Mouse (Mus musculus): ENCODE results near the gene Srbd1. TPM values are rescaled to one million over a fixed set of nuclear protein-coding genes. Genes with fewer than 3 reads are reported as not detected.

Srbd1 gene
- polyA plus RNA-seq, 1 experiment from 2014 or later: 18.8 TPM

- Histone ChIP-seq H3K4me1 (replicated peaks) (peaks cover 45% of the 10 kb centered on the region), H3K4me3 (peak within 1 kb of the TSS; percentile 80), H3K9me3 (no peaks in the 10 kb centered on the region), H3K27ac (peak within 1 kb of the TSS; percentile 94), H3K27me3 (ENCODE audit: insufficient read depth, poor library complexity, severe bottlenecking) (peaks cover 25% of the 10 kb centered on the region), H3K36me3 (peaks cover under 1% of the 10 kb centered on the region; the same call in 1 of the 2 replicates)
- peak; percentile 90 for DNase-seq (ENCODE audit: low spot score)
- WGBS: under 1% methylated on average over 114 of the region's 115 CpGs
Observed at GRCm38 (mm10) chr17:86167320-86168230, 22.6 kb upstream of the Srbd1 start, which contains the start of gene Prkce. Gene Prkce (plus strand): TSS chr17:86167785.

GRCm38 (mm10) chr17:86166567-86167319, 21.8 kb upstream of the Srbd1 start:
- H3K36me3 ChIP-seq: no peaks in the 10 kb centered on the region
- WGBS: under 1% methylated on average over 46 of the region's 46 CpGs
- DNase-seq (ENCODE audit: low spot score): peak; percentile 76
- no peaks in the 10 kb centered on the region for H3K9me3 ChIP-seq
- peak overlapping the region; percentile 94 for H3K27ac ChIP-seq
- peaks cover 25% of the 10 kb centered on the region for H3K27me3 ChIP-seq (ENCODE audit: insufficient read depth, poor library complexity, severe bottlenecking)
- peak overlapping the region; percentile 80 for H3K4me3 ChIP-seq
- H3K4me1 ChIP-seq (replicated peaks): peaks cover 45% of the 10 kb centered on the region

- H3K36me3 ChIP-seq: no peaks in the 10 kb centered on the region
- H3K27ac ChIP-seq: peak overlapping the region; percentile 94
- 3% methylated on average over 19 of the region's 19 CpGs for WGBS
- peak; percentile 29 for DNase-seq (ENCODE audit: low spot score)
- peaks cover 25% of the 10 kb centered on the region for H3K27me3 ChIP-seq (ENCODE audit: insufficient read depth, poor library complexity, severe bottlenecking)
- peaks cover 45% of the 10 kb centered on the region for H3K4me1 ChIP-seq (replicated peaks)
- no peaks in the 10 kb centered on the region for H3K9me3 ChIP-seq
- H3K4me3 ChIP-seq: peak overlapping the region; percentile 80
Observed at GRCm38 (mm10) chr17:86166051-86166566, 21.1 kb upstream of the Srbd1 start.

GRCm38 (mm10) chr17:86164416-86164815, 19.4 kb upstream of the Srbd1 start:
- Histone ChIP-seq H3K36me3 (no peaks in the 10 kb centered on the region), H3K27ac (no peak overlapping the region), H3K4me3 (no peak overlapping the region), H3K27me3 (ENCODE audit: insufficient read depth, poor library complexity, severe bottlenecking) (peaks cover 17% of the 10 kb centered on the region), H3K9me3 (no peaks in the 10 kb centered on the region), H3K4me1 (replicated peaks) (peaks cover 32% of the 10 kb centered on the region)
- 85% methylated on average over 7 of the region's 7 CpGs for WGBS
- DNase-seq (ENCODE audit: low spot score): no peak

GRCm38 (mm10) chr17:86162672-86163071, 17.7 kb upstream of the Srbd1 start:
- peaks cover 14% of the 10 kb centered on the region for H3K4me1 ChIP-seq (replicated peaks)
- peaks cover 9% of the 10 kb centered on the region for H3K27me3 ChIP-seq (ENCODE audit: insufficient read depth, poor library complexity, severe bottlenecking)
- H3K9me3 ChIP-seq: no peaks in the 10 kb centered on the region
- no peaks in the 10 kb centered on the region for H3K36me3 ChIP-seq
- WGBS: 59% methylated on average over 15 of the region's 15 CpGs
- no peak overlapping the region for H3K27ac ChIP-seq
- no peak overlapping the region for H3K4me3 ChIP-seq
- no peak for DNase-seq (ENCODE audit: low spot score)

- Histone ChIP-seq H3K36me3 (no peaks in the 10 kb centered on the region), H3K27ac (no peak overlapping the region), H3K4me1 (replicated peaks) (no peaks in the 10 kb centered on the region; the same call in 1 of the 2 replicates), H3K4me3 (no peak overlapping the region), H3K27me3 (ENCODE audit: insufficient read depth, poor library complexity, severe bottlenecking) (no peaks in the 10 kb centered on the region), H3K9me3 (no peaks in the 10 kb centered on the region; the same call in 1 of the 2 replicates)
- WGBS: 82% methylated on average over 6 of the region's 6 CpGs
- DNase-seq (ENCODE audit: low spot score): no peak
Observed at GRCm38 (mm10) chr17:86156999-86157398, 12.0 kb upstream of the Srbd1 start.

- peak; percentile 60 for DNase-seq (ENCODE audit: low spot score)
- H3K4me3 ChIP-seq: no peak overlapping the region
- 16% methylated on average over 5 of the region's 5 CpGs for WGBS
Observed at GRCm38 (mm10) chr17:86150867-86151348, 5.9 kb upstream of the Srbd1 start.

GRCm38 (mm10) chr17:86149726-86150125, 4.8 kb upstream of the Srbd1 start:
- WGBS: 86% methylated on average over 1 of the region's 1 CpGs
- no peaks in the 10 kb centered on the region for H3K27me3 ChIP-seq (ENCODE audit: insufficient read depth, poor library complexity, severe bottlenecking)
- no peak overlapping the region for H3K4me3 ChIP-seq
- no peak for DNase-seq (ENCODE audit: low spot score)
- H3K27ac ChIP-seq: no peak overlapping the region
- H3K9me3 ChIP-seq: no peaks in the 10 kb centered on the region; the same call in 1 of the 2 replicates
- H3K4me1 ChIP-seq (replicated peaks): peaks cover 8% of the 10 kb centered on the region
- H3K36me3 ChIP-seq: no peaks in the 10 kb centered on the region

More at GRCm38 (mm10) chr17:86150867-86151348, 5.9 kb upstream of the Srbd1 start:
- Histone ChIP-seq H3K27me3 (ENCODE audit: insufficient read depth, poor library complexity, severe bottlenecking) (no peaks in the 10 kb centered on the region), H3K36me3 (no peaks in the 10 kb centered on the region), H3K27ac (no peak overlapping the region), H3K9me3 (no peaks in the 10 kb centered on the region; the same call in 1 of the 2 replicates), H3K4me1 (replicated peaks) (peaks cover 2% of the 10 kb centered on the region)

GRCm38 (mm10) chr17:86144537-86145078, 367 bp downstream of the Srbd1 start:
- H3K36me3 ChIP-seq: peaks cover 15% of the 10 kb centered on the region
- WGBS: under 1% methylated on average over 33 of the region's 33 CpGs
- H3K4me1 ChIP-seq (replicated peaks): peaks cover 21% of the 10 kb centered on the region
- H3K27ac ChIP-seq: peak overlapping the region; percentile 86
- DNase-seq (ENCODE audit: low spot score): no peak
- no peaks in the 10 kb centered on the region for H3K9me3 ChIP-seq
- no peaks in the 10 kb centered on the region for H3K27me3 ChIP-seq (ENCODE audit: insufficient read depth, poor library complexity, severe bottlenecking)
- peak overlapping the region; percentile 85 for H3K4me3 ChIP-seq

- 84% methylated on average over 10 of the region's 10 CpGs for WGBS
- no peak overlapping the region for H3K27ac ChIP-seq
- H3K36me3 ChIP-seq: peaks cover 81% of the 10 kb centered on the region
- H3K4me1 ChIP-seq (replicated peaks): no peaks in the 10 kb centered on the region
- no peaks in the 10 kb centered on the region for H3K9me3 ChIP-seq
- no peak overlapping the region for H3K4me3 ChIP-seq
- H3K27me3 ChIP-seq (ENCODE audit: insufficient read depth, poor library complexity, severe bottlenecking): no peaks in the 10 kb centered on the region
- DNase-seq (ENCODE audit: low spot score): no peak
Observed at GRCm38 (mm10) chr17:86135835-86136234, 9.1 kb downstream of the Srbd1 start.

- Histone ChIP-seq H3K36me3 (peaks cover 90% of the 10 kb centered on the region), H3K4me1 (replicated peaks) (no peaks in the 10 kb centered on the region), H3K9me3 (no peaks in the 10 kb centered on the region), H3K27me3 (ENCODE audit: insufficient read depth, poor library complexity, severe bottlenecking) (no peaks in the 10 kb centered on the region), H3K27ac (no peak overlapping the region), H3K4me3 (no peak overlapping the region)
- DNase-seq (ENCODE audit: low spot score): no peak
- WGBS: 89% methylated on average over 6 of the region's 6 CpGs
Observed at GRCm38 (mm10) chr17:86134461-86134860, 10.5 kb downstream of the Srbd1 start.

- Histone ChIP-seq H3K27me3 (ENCODE audit: insufficient read depth, poor library complexity, severe bottlenecking) (no peaks in the 10 kb centered on the region), H3K36me3 (peaks cover 93% of the 10 kb centered on the region), H3K27ac (no peak overlapping the region), H3K4me1 (replicated peaks) (no peaks in the 10 kb centered on the region), H3K9me3 (no peaks in the 10 kb centered on the region), H3K4me3 (no peak overlapping the region)
- WGBS: 82% methylated on average over 5 of the region's 5 CpGs
- no peak for DNase-seq (ENCODE audit: low spot score)
Observed at GRCm38 (mm10) chr17:86132534-86132933, 12.4 kb downstream of the Srbd1 start.
